Mouse (Mus musculus): ENCODE measurements around the gene Nol9.

GRCm38 (mm10) chr4:152068166-152068724 is 29.1 kb downstream of the Nol9 start:
- no peak for TF ChIP-seq POLR2A (IDR thresholded peaks at IDR 0.05; ENCODE audit: extremely low read depth, insufficient read depth, low read length)
- TF ChIP-seq CTCF (IDR thresholded peaks at IDR 0.05; ENCODE audit: low read depth, low read length) = no peak
